Mouse (Mus musculus) embryonic stem cell, embryonic (primary cell): Measurements from ENCODE around the gene Cspg5.

ENCODE experiments used
- CTCF ChIA-PET, 4 experiments: fragments of 300-600 bp in 2 of 4; fragments of 350-600 bp in 2 of 4; sonication (Branson Sonifier 250); formaldehyde crosslinking; loops; one replicate each; lab custom pipeline; 2022; ENCODE audit warnings: inconsistent platforms in 2 of 4; lab: Charles Lee
- POLR2A ChIA-PET, 4 experiments: fragments of 300-600 bp in 2 of 4; fragments of 350-600 bp in 2 of 4; sonication (Branson Sonifier 250); formaldehyde crosslinking; loops; one replicate each; lab custom pipeline; 2022; ENCODE audit warnings: antibody characterized with exemption in 4 of 4, inconsistent platforms in 1 of 4; lab: Charles Lee

The Cspg5 gene

GRCm38 (mm10) chr9:110284075-110284697, 40.6 kb downstream of the Cspg5 start:
- ChIA-PET CTCF (interaction anchor here in 3 of 4 experiments (0.6 to 1.9 kb wide), 3 partner anchors 8 to 9 kb away, joined by 3 to 9 read pairs (median 6); no protein-coding TSS in a partner anchor), POLR2A (interaction anchor here in 2 of 4 experiments (1.3 to 1.5 kb wide), 4 partner anchors 9 to 35 kb away, joined by 3 to 4 read pairs (median 4); partner anchors contain the start of gene Elp6 (in 1 of the 2))

- CTCF ChIA-PET, result interaction anchor here in 3 of 4 experiments (0.6 to 1.0 kb wide), 7 partner anchors 9 to 324 kb away, joined by 3 to 4 read pairs (median 3); no protein-coding TSS in a partner anchor
- POLR2A ChIA-PET, result interaction anchor here in 2 of 4 experiments (1.0 to 1.5 kb wide), 3 partner anchors 10 to 17 kb away, joined by 3 to 7 read pairs (median 7); partner anchors contain the start of gene Elp6 (in 1 of the 2)
These were observed 43.8 kb downstream of the Cspg5 start for GRCm38 (mm10) chr9:110287321-110287924.

DNA sequence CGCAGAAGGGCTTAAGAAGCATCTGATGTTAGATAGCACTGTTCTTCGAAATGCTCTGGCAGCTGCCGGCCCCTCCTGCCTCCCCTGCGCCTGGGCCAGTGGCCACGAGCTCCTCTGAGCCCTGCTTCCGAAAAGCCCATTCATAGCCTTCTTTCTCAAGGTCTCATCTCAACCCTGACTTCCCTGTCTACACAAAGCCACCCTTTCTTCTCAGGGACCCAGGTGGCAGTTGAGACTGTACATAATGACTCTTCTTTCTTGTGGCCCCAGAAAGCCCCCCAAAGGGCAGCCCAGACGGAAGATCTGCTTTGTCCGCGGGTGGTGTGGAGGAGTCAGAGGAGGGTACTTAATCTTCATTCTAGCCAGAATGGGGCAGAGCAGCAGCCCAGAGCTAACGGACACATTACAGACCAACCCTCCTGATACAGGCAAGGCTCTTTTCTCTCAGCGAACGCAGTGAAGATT, 49.7 kb downstream of the Cspg5 start:
- CTCF ChIA-PET, result interaction anchor here (0.5 to 4.0 kb wide), 6 partner anchors 17 to 192 kb away, joined by 3 to 36 read pairs (median 4); no protein-coding TSS in a partner anchor
- POLR2A ChIA-PET, result interaction anchor here in 3 of 4 experiments (0.7 to 2.0 kb wide), 17 partner anchors 9 to 211 kb away, joined by 3 to 8 read pairs (median 3); partner anchors contain the start of gene Elp6 (in 3 of the 3)

DNA sequence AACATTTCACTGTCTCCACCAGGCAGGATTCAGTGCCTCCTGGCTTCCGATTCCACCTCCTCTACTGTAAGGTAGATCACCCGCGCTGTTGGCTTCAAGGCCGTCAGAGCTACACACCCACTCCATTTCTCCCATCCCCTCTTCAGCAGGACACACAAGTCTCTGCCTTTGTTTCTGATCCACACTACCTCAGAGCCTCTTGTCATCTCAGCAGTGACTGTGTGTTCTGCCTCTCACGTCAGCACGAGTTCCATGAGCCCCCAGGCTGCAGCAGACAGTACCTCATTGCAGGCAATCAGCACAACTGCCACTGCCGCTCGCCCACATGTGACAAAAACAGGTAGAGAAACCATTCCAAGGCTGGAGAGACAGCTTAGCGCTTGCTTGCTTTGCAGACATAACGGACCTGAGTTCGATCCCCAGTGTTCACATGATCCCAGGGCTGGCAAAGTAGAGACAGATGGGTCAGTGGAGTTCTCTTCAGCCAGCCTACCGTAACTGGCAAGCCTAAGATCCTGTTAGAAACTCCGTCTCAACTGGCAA, 50.4 kb downstream of the Cspg5 start:
- POLR2A ChIA-PET, result interaction anchor here in 3 of 4 experiments (0.5 to 2.0 kb wide), 13 partner anchors 8 to 1734 kb away, joined by 3 to 8 read pairs (median 4); partner anchors contain the start of genes Elp6 (in 2 of the 3) and Impdh2 (in 1 of the 3)
- CTCF ChIA-PET, result interaction anchor here in 2 of 4 experiments (0.5 to 4.0 kb wide), 5 partner anchors 11 to 401 kb away, joined by 3 to 36 read pairs (median 5); partner anchors contain the start of gene Elp6 (in 1 of the 2)

DNA sequence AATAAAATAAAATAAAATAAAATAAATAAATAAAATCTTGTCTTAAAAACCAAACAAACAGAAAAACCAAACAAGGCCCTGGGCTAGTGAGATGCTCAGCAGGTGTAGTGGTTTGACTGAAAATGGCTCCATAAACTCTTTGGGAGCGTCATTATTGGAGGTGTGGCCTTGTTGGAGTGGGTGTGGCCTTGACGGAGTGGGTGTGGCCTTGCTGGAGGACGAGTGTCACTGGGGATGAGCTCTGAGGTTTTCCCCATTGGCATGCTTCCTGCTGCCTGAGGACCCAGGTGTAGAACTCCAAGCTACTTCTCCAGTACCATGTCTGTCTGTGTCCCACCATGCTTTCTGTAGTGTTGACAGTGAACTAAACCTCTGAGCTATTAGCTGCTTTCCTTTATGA, 51.2 kb downstream of the Cspg5 start:
- ChIA-PET CTCF (interaction anchor here in 3 of 4 experiments (0.6 to 4.0 kb wide), 10 partner anchors 10 to 400 kb away, joined by 3 to 36 read pairs (median 4); partner anchors contain the start of gene Elp6 (in 2 of the 3)), POLR2A (interaction anchor here in 3 of 4 experiments (0.6 to 3.1 kb wide), 13 partner anchors 10 to 607 kb away, joined by 3 to 13 read pairs (median 3); partner anchors contain the start of gene Elp6 (in 1 of the 3))

DNA sequence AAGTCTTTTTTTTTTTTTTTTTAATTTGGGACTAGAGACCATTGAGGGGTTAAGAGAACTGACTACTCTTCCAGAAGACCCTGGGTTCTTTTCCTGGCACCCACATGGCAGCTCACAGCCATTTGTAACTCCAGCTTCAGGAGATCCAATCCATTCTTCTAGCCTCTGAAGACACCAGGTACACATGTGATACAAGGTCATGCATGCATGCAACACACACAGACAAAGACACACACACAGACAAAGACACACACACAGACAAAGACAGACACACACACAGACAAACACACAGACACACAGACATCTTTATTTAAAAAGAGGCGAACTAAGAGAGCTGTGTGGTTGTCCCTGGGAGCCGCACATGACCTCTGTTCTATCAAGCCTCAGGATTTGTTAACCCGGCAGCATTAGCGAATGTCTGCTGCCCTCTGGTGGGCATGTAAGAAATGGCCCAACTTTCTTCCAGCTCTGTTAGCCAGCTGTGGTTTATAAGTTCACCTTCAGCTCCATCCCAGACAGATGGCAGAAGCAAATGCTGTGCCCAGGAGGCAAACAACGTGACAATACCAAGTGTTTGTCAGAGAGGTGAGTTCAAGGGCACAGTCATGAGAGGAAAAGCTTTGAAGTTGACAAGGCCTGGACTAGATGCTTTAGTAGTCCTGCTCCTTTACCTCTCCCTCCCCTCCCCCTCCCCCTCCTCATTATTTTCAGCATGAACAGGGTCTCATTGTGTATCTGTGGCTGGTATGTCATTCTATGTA, 53.5 kb downstream of the Cspg5 start:
- ChIA-PET POLR2A (interaction anchor here (0.6 to 3.1 kb wide), 32 partner anchors 7 to 1306 kb away, joined by 3 to 13 read pairs (median 4); partner anchors contain the start of genes Elp6 (in 2 of the 4), Als2cl (in 1 of the 4), Pfkfb4 (in 1 of the 4) and Scap (in 1 of the 4)), CTCF (interaction anchor here (0.5 to 3.4 kb wide), 60 partner anchors 7 to 1359 kb away, joined by 3 to 24 read pairs (median 4); partner anchors contain the start of genes Scap (in 3 of the 4), Elp6 (in 2 of the 4), Cdc25a (in 1 of the 4) and Ptpn23 (in 1 of the 4))

- ChIA-PET POLR2A (interaction anchor here (0.7 to 2.4 kb wide), 46 partner anchors 8 to 477 kb away, joined by 3 to 13 read pairs (median 4); partner anchors contain the start of genes Ptpn23 (in 3 of the 4), Scap (in 3 of the 4), Cdc25a (in 1 of the 4) and Nbeal2 (in 1 of the 4)), CTCF (interaction anchor here (0.5 to 2.2 kb wide), 22 partner anchors 8 to 1695 kb away, joined by 3 to 11 read pairs (median 3); partner anchors contain the start of gene Scap (in 1 of the 4))
These were observed 60.9 kb downstream of the Cspg5 start for GRCm38 (mm10) chr9:110304516-110304915.

DNA sequence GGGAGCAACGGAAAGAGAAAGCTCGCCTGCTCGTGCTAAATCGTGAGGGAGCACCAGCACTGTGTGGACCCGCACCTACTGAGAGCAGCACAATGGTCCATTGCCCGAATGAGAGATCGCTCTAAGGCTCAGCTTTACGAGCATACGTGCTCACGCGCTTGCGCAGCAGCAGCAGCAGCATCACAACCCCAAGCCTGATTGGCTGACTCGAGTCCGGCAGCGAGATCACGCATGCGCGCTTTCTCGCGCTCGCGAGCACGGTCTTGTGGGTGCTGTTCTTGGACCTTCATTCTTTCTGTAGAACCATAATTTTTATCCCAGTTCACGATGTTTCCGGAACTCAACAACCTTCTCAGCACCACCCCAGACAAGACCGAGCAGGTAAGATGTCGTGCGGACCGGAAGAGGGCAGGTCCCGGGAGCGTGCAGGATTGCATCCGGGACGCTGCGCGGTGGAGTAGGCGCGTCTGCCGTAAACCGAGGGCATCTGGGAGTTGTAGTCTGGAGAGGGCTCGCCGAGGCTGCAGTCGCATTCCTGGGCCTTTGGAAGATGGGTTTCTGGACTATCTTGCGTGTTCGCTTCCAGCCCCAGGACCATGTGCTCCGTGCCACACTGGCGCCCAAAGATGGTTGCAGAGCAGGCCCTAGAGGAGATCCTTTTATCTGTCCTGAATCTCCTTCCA, 61.5 kb downstream of the Cspg5 start, which contains the start of gene Elp6:
Gene Elp6 (plus strand): TSS at position 205 of the 683 bp plus-strand sequence.
- ChIA-PET POLR2A (interaction anchor here (0.5 to 2.4 kb wide), 44 partner anchors 8 to 476 kb away, joined by 3 to 13 read pairs (median 4); partner anchors contain the start of genes Ptpn23 (in 3 of the 4), Scap (in 3 of the 4) and Nbeal2 (in 1 of the 4)), CTCF (interaction anchor here (0.5 to 2.2 kb wide), 21 partner anchors 8 to 1696 kb away, joined by 3 to 11 read pairs (median 3); partner anchors contain the start of gene Scap (in 1 of the 4))

DNA sequence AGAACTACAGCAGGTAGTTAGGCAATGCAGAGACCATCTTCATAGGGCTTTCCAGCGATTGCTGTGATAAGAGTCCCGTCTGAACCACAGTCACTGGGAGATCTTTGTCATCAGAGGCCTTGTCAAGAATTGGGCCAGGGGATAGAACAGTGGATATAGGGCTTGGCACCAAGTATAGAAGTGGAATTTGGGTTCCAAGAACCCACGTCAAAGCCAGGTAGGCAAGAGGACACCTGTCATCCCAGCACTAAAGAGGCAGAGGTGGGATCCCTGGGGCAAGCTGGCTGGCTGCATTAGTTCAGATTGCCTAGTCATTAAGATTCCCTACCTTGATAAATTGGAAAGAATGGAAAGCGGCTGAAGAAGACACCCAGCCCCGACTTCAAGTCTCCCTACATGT, 62.8 kb downstream of the Cspg5 start:
- CTCF ChIA-PET, result interaction anchor here in 1 of 4 experiments (2.2 kb wide), 1 partner anchor 11 kb away, joined by 11 read pairs; no protein-coding TSS in a partner anchor
- POLR2A ChIA-PET, result no interaction called here
